Mouse (Mus musculus) C2C12 (cell line): ENCODE data around the gene Oxct1.

Source experiments
- CTCF ChIP-seq: IDR thresholded peaks from one replicate; pipeline ENCODE4 v1.5.1; 2011; ENCODE audit not compliant: control insufficient read depth, insufficient read depth, insufficient read length
- MAX ChIP-seq: IDR thresholded peaks from one replicate; pipeline ENCODE4 v1.6.1; 2011; ENCODE audit warnings: mild to moderate bottlenecking, control low read depth
- MYOG ChIP-seq: IDR thresholded peaks from one replicate; pipeline ENCODE4 v1.6.1; 2011; ENCODE audit not compliant: control insufficient read depth, insufficient read length; ENCODE audit errors: extremely low read depth
- USF1 ChIP-seq: IDR thresholded peaks from one replicate; pipeline ENCODE4 v1.6.1; 2011; ENCODE audit warnings: low read depth, mild to moderate bottlenecking, control low read depth, moderate library complexity

GRCm38 (mm10) chr15:4197913-4198312 lies 171.7 kb downstream of the Oxct1 start:
- no peak for TF ChIP-seq CTCF
- no peak for TF ChIP-seq USF1
- no peak for TF ChIP-seq MYOG
- no peak for TF ChIP-seq MAX
